Mouse (Mus musculus) pancreas, adult 10 weeks (tissue): ENCODE data around the gene Zdhhc7. TPM values are rescaled to one million over a fixed set of nuclear protein-coding genes. Genes with fewer than 3 reads are reported as not detected.

ENCODE experiments used
- polyA plus RNA-seq: library from polyadenylated mRNA; stranded (reverse); fragments of 350-450 nt; fragmentation: Illumina TruSeq; extraction: RNeasy Lipid Tissue Mini Kit (QIAGEN cat#74804); gene quantifications from one replicate; pipeline ENCODE4 v1.2.3, GENCODE M21; 2015; ENCODE audit warnings: low read depth, low replicate concordance; ENCODE audit not compliant: insufficient read depth

Zdhhc7 gene
- polyA plus RNA-seq = 6.5 TPM

DNA sequence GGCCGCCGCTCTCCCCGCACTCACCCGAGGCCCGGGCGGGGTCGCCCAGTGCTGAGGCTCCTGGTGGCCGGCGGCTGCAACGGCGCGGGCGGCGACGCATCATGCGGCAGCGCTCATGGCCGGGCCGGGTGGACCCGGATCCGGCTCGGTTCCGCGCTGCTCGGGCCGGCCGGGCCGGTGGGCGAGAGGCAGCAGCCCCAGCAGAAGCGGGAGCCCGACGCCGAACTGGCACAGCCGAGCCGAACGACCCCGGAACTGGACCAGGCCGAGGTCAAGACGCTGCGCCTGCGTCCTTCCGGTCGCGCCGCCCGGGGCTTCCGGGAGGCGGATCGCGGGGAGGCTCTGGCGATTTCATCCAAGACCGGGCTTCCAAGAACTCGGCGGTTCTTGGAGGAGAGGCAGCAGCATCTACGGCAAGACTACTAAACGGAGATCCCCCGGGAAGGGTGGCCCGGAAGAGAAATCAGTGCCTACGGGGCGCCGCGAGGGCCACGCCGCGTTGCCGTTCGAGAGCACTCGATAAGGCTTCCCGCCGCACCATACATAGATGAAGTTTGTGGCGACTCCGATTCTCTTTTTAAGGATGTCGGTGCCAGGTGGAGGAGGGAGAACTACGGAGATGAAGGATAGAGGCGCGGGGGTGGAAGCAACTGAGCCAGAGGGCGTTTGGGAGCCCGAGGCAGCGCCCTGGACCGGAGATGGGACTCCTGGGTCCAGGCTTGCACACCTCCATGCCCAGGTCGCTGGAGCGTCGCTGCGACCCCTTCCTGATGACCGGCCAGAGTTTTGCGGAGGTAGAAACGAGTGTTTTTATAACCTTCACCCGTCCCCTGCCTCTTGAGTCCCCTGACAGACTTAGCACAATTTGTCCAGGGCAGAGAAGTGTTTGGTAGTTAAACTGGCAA lies at the start of gene Zdhhc7:
Gene Zdhhc7, minus strand, starts transcription at position 415 of the 905 bp plus-strand sequence.

DNA sequence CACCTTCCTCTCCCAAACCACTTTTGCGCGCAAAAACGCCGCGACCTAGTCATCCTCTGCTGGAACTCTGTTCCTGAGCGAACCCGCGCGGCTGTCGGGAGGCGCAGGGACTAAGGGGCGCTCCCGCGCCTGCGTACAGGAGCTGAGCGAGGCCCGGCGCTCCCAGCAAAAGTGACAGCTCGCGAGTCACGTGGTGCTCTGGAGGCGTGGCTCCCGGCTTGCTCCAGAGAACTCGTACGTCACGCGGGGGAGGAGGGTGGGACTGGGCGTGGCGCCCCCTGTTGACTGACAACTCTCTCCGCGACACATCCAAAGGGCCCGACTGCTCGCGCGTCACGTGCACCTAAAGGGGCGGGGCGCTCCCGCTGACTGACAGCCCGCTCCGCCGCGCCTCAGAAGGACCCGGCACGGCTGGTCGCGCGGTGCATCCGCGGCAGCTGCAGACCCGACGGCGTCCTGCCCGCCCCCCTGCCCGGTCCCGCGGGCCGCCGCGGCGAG lies 12.5 kb upstream of the Zdhhc7 start, which contains the start of gene 6430548M08Rik:
Gene 6430548M08Rik, plus strand, starts transcription at position 395 of the 498 bp plus-strand sequence.

Other genes with a start within 250 kb of the Zdhhc7 start
- gene Klhl36, start 239.2 kb downstream of the Zdhhc7 start, polyA plus RNA-seq = 2.3 TPM
- 40.6 TPM for gene Usp10, start 191.1 kb downstream of the Zdhhc7 start, polyA plus RNA-seq
- 7.6 TPM for gene Gm20388, start 190.6 kb downstream of the Zdhhc7 start, polyA plus RNA-seq
- gene Crispld2, start 109.0 kb downstream of the Zdhhc7 start, polyA plus RNA-seq = 14.8 TPM
- 16.3 TPM for gene 6430548M08Rik, start 12.7 kb upstream of the Zdhhc7 start, polyA plus RNA-seq
- 2.5 TPM for gene Fam92b, start 76.0 kb upstream of the Zdhhc7 start, polyA plus RNA-seq
- gene Gse1, start 127.0 kb upstream of the Zdhhc7 start, polyA plus RNA-seq = 6.9 TPM